Comparison of ENCODE assay signal across 13 mouse cellular contexts in the genomic region with DNA sequence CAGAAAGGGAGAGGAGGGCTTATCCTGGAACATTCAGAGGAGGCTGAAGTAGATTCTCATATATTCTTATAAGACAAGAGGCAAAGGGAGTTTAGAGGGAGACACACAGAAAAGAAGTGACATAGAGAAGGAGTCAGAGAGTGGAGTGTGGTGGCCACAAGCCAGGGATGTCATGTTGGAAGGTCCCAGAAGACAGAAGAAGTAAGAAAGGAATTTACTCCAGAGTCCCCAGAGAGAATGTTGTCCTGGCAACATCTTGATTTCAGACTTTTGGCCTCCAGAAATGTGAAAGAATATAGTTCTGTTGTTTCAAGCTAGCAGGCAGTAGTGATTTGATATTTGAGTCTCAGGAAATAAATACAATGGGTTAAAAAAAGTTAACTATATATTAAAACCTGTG. TPM values are rescaled to one million over a fixed set of nuclear protein-coding genes. Genes with fewer than 3 reads are reported as not detected.
DNase-seq lines count a peak whose midpoint lies in the region.
"Had no signal": no experiment of that assay in that cellular context is flagged by ENCODE, and none has a peak within 500 bp of the region (broad histone marks: within the 10 kb centered on the region; RNA-seq: fewer than 3 reads in every experiment).

No protein-coding gene starts in this region.

- intact Hi-C loops in heart, postnatal 36 days (cut with DNase I), result no loop called here

- DNase-seq in adrenal gland, postnatal 10 days, result peak; percentile 12
- no peak for DNase-seq in adrenal gland, adult 18-20 months (ENCODE audit: low spot score in 2 of 2)
- DNase-seq in heart, adult 18-20 months, result peak; percentile 18 to 35
- no peak for DNase-seq in heart, postnatal 36 days
- peak; percentile 18 for DNase-seq in kidney, postnatal 10 days
- no peak for DNase-seq in kidney, postnatal 36 days
- peak; percentile 27 for DNase-seq in skeletal muscle tissue, adult 2 months (ENCODE audit: low read depth, low spot score)
- DNase-seq: adrenal gland, adult 2 months; adrenal gland, postnatal 36 days; cerebellum, adult 2 months; cerebellum, postnatal 10 days; gastrocnemius, postnatal 25 days had no signal

RNA-seq across cellular contexts. Expression of a gene that starts 24.3 kb away (rescaled TPM):
- 100 to 1,000 TPM; 410 to 451 TPM for total RNA-seq in adrenal gland, postnatal 10 days (2021)
- 100 to 1,000 TPM; 196 to 302 TPM for total RNA-seq in adrenal gland, adult 18-20 months (2021)
- 100 to 1,000 TPM; 572 to 648 TPM for total RNA-seq in heart, adult 18-20 months (2021)
- 100 to 1,000 TPM; 566 to 598 TPM for total RNA-seq in heart, postnatal 36 days (2021)

RNA-seq across cellular contexts. Expression of a gene that starts 46.4 kb away (rescaled TPM):
- total RNA-seq in adrenal gland, postnatal 10 days (2021), result 10 to 100 TPM; 21.9 to 42.6 TPM
- 1 to 10 TPM; 6.9 to 10.0 TPM for total RNA-seq in adrenal gland, adult 18-20 months (2021)
- total RNA-seq in heart, adult 18-20 months (2021), result 1 to 10 TPM; 1.0 to 2.3 TPM
- under 1 TPM; 0.86 to 0.89 TPM for total RNA-seq in heart, postnatal 36 days (2021)
- total RNA-seq: MEL had no signal

Comparison
In these comparisons a context has a peak if more than half of its experiments do, and no peak if none do; other contexts are left out.
1. DNase-seq: peak in adrenal gland, postnatal 10 days (single experiment), heart, adult 18-20 months (2 of 2), kidney, postnatal 10 days (single experiment) and skeletal muscle tissue, adult 2 months (single experiment); none in adrenal gland, adult 18-20 months (0 of 2), heart, postnatal 36 days (0 of 2) and kidney, postnatal 36 days (0 of 2).